Mouse (Mus musculus) cerebellum, adult 2 months (tissue): ENCODE data around the gene Akap8l. TPM values are rescaled to one million over a fixed set of nuclear protein-coding genes. Genes with fewer than 3 reads are reported as not detected.

Experiments used
- DNase-seq, 2 experiments: peaks; one replicate each; pipeline ENCODE4 v3.0.0; 2021
- H3K27ac ChIP-seq: fragments of 200-500 bp; 2 replicates; pipeline ENCODE4 v1.5.1; 2012; ENCODE audit warnings: low read length, control low read depth, inconsistent platforms; ENCODE audit not compliant: insufficient read depth
- H3K27me3 ChIP-seq: fragments of 200-500 bp; 2 replicates; pipeline ENCODE4 v1.6.1; 2012; ENCODE audit warnings: inconsistent platforms, mild to moderate bottlenecking, low read length, moderate library complexity; ENCODE audit not compliant: control insufficient read depth, insufficient read depth
- H3K4me1 ChIP-seq: fragments of 200-500 bp; 2 replicates; pipeline ENCODE4 v1.6.1; 2011; ENCODE audit warnings: low read length; ENCODE audit not compliant: control insufficient read depth, insufficient read depth
- H3K4me3 ChIP-seq: fragments of 200-500 bp; replicated peaks from 2 replicates; pipeline ENCODE3; 2011; ENCODE audit warnings: mild to moderate bottlenecking, low read depth, low read length, control low read depth; ENCODE audit not compliant: insufficient read depth
- CTCF ChIP-seq: fragments of 200-500 bp; IDR thresholded peaks from 2 replicates; pipeline ENCODE4 v1.5.1; 2011; ENCODE audit warnings: low read depth, mild to moderate bottlenecking, control low read depth, low read length, moderate library complexity, borderline replicate concordance; ENCODE audit not compliant: insufficient read depth
- POLR2A ChIP-seq: fragments of 200-500 bp; IDR thresholded peaks from 2 replicates; pipeline ENCODE4 v1.6.1; 2011; ENCODE audit warnings: low read length, control low read depth, borderline replicate concordance; ENCODE audit not compliant: insufficient read depth
- WGBS: fragments of 180-500 bp; shearing (Covaris S2); methylation state at CpG from one replicate; pipeline ENCODE4 v1.1.7; 2018; 5-methylcytosine and 5-hydroxymethylcytosine counted together
- polyA plus RNA-seq: library from polyadenylated mRNA; depleted of rRNA; stranded (reverse); fragments of >200 nt; gene quantifications from 2 replicates; pipeline ENCODE4 v1.2.3, GENCODE M21; 2012

The Akap8l gene
- polyA plus RNA-seq, 1 experiment: 279 TPM

- 89% methylated on average over 5 of the region's 5 CpGs for WGBS
- no peak for TF ChIP-seq POLR2A
- no peak for TF ChIP-seq CTCF
- H3K27me3 ChIP-seq: no peaks in the 10 kb centered on the region
- no peak overlapping the region for H3K27ac ChIP-seq
- no peak overlapping the region for H3K4me3 ChIP-seq
- H3K4me1 ChIP-seq: peaks cover 11% of the 10 kb centered on the region; the same call in 1 of the 2 replicates
- no peak for DNase-seq
These were observed 34.8 kb downstream of the Akap8l start for GRCm38 (mm10) chr17:32315560-32315959.

GRCm38 (mm10) chr17:32313892-32314291 is 36.5 kb downstream of the Akap8l start:
- no peak for TF ChIP-seq CTCF
- no peak for TF ChIP-seq POLR2A
- H3K27me3 ChIP-seq: no peaks in the 10 kb centered on the region
- no peak for DNase-seq
- H3K4me3 ChIP-seq: no peak overlapping the region
- no peak overlapping the region for H3K27ac ChIP-seq
- peaks cover 11% of the 10 kb centered on the region; the same call in 1 of the 2 replicates for H3K4me1 ChIP-seq
- 80% methylated on average over 5 of the region's 5 CpGs for WGBS

GRCm38 (mm10) chr17:32312801-32313200 is 37.6 kb downstream of the Akap8l start:
- Histone ChIP-seq H3K4me1 (peaks cover 11% of the 10 kb centered on the region; the same call in 1 of the 2 replicates), H3K4me3 (no peak overlapping the region), H3K27me3 (no peaks in the 10 kb centered on the region), H3K27ac (no peak overlapping the region)
- WGBS: 34% methylated on average over 8 of the region's 8 CpGs
- no peak for TF ChIP-seq CTCF
- no peak for TF ChIP-seq POLR2A
- DNase-seq: peak; percentile 66 to 71

GRCm38 (mm10) chr17:32307963-32308362 is 42.4 kb downstream of the Akap8l start:
- no peak for DNase-seq
- Histone ChIP-seq H3K27ac (no peak overlapping the region), H3K4me3 (no peak overlapping the region), H3K27me3 (no peaks in the 10 kb centered on the region), H3K4me1 (peaks cover 6% of the 10 kb centered on the region; the same call in 1 of the 2 replicates)
- TF ChIP-seq CTCF: no peak
- TF ChIP-seq POLR2A: no peak
- WGBS: 92% methylated on average over 4 of the region's 4 CpGs

GRCm38 (mm10) chr17:32298125-32298524 is 52.3 kb downstream of the Akap8l start:
- no peak for TF ChIP-seq POLR2A
- TF ChIP-seq CTCF: no peak
- Histone ChIP-seq H3K4me3 (no peak overlapping the region), H3K27me3 (no peaks in the 10 kb centered on the region), H3K27ac (no peak overlapping the region), H3K4me1 (no peaks in the 10 kb centered on the region)
- no peak for DNase-seq
- WGBS: 89% methylated on average over 1 of the region's 1 CpGs

- no peak for DNase-seq
- Histone ChIP-seq H3K27me3 (no peaks in the 10 kb centered on the region), H3K4me1 (no peaks in the 10 kb centered on the region), H3K27ac (no peak overlapping the region), H3K4me3 (no peak overlapping the region)
- WGBS: 85% methylated on average over 2 of the region's 2 CpGs
- TF ChIP-seq CTCF (no peak), POLR2A (no peak)
These were observed 54.5 kb downstream of the Akap8l start for GRCm38 (mm10) chr17:32295901-32296300.

- Histone ChIP-seq H3K27ac (no peak overlapping the region), H3K4me1 (no peaks in the 10 kb centered on the region), H3K27me3 (no peaks in the 10 kb centered on the region), H3K4me3 (no peak overlapping the region)
- WGBS: 84% methylated on average over 4 of the region's 4 CpGs
- no peak for TF ChIP-seq CTCF
- no peak for TF ChIP-seq POLR2A
- no peak for DNase-seq
These were observed 55.2 kb downstream of the Akap8l start for GRCm38 (mm10) chr17:32295160-32295559.

- TF ChIP-seq POLR2A: no peak
- TF ChIP-seq CTCF: no peak
- H3K4me3 ChIP-seq: peak overlapping the region; percentile 91
- H3K27ac ChIP-seq: peak overlapping the region; percentile 99
- WGBS: 34% methylated on average over 6 of the region's 6 CpGs
- no peak for DNase-seq
- H3K27me3 ChIP-seq: no peaks in the 10 kb centered on the region
- peaks cover 2% of the 10 kb centered on the region; the same call in 1 of the 2 replicates for H3K4me1 ChIP-seq
These were observed 65.2 kb downstream of the Akap8l start for GRCm38 (mm10) chr17:32285138-32285670.
